Mouse (Mus musculus) layer of hippocampus, postnatal 14 days (tissue): Measurements from ENCODE around the gene Pigl. TPM values are rescaled to one million over a fixed set of nuclear protein-coding genes. Genes with fewer than 3 reads are reported as not detected.
A peak's percentile ranks its signal among the peaks of the same experiment; 100 is the strongest.
"Not testable (repeated sequence)": the region's sequence is repeated elsewhere in the genome, so short reads cannot be mapped to it uniquely, and the experiment has no call there.

Experiments
- DNase-seq, 2 experiments: peaks; one replicate each; pipeline ENCODE4 v3.0.0; 2021 to 2022; ENCODE audit warnings: low spot score in 2 of 2, mixed read lengths in 1 of 2
- long read RNA-seq, 2 experiments: library from polyadenylated mRNA; stranded (forward); transcript quantifications; one replicate each; pipeline ENCODE4 v2.0.0; 2021
- total RNA-seq, 2 experiments: library from RNA; stranded (reverse); gene quantifications; 2 replicates each; pipeline ENCODE4 v1.2.3; 2021

The Pigl gene
- 1 to 10 TPM; 6.6 to 7.1 TPM for total RNA-seq
- long read RNA-seq, experiment 1, partial matches to known transcripts = 0 of 10 reads
- long read RNA-seq, experiment 1, other reads (novel, unspliced or antisense) = 8 of 10 reads
- long read RNA-seq, experiment 2, partial matches to known transcripts = 0 of 3 reads
- long read RNA-seq, experiment 2, other reads (novel, unspliced or antisense) = 3 of 3 reads

GRCm38 (mm10) chr11:62458276-62458724, at the start of gene Pigl, which contains the start of gene Ncor1:
Gene Pigl, plus strand, starts transcription at chr11:62458460.
Gene Ncor1, minus strand, starts transcription at chr11:62458541.
- peak; percentile 88 to 93 for DNase-seq

- DNase-seq = peak in 1 of 2 experiments; percentile 29
Observed at GRCm38 (mm10) chr11:62408848-62409247, 49.4 kb upstream of the Pigl start.

- DNase-seq = no peak
Observed at GRCm38 (mm10) chr11:62409611-62410010, 48.6 kb upstream of the Pigl start.

- DNase-seq = no peak
Observed at GRCm38 (mm10) chr11:62415026-62415425, 43.2 kb upstream of the Pigl start.

GRCm38 (mm10) chr11:62424525-62424924, 33.7 kb upstream of the Pigl start:
- no peak for DNase-seq

GRCm38 (mm10) chr11:62426266-62426665, 32.0 kb upstream of the Pigl start:
- DNase-seq = no peak

GRCm38 (mm10) chr11:62427105-62427504, 31.2 kb upstream of the Pigl start:
- no peak for DNase-seq

- DNase-seq = no peak
Observed at GRCm38 (mm10) chr11:62432211-62432610, 26.0 kb upstream of the Pigl start.

GRCm38 (mm10) chr11:62440670-62441315, 17.5 kb upstream of the Pigl start:
- no peak for DNase-seq

- no peak for DNase-seq
Observed at GRCm38 (mm10) chr11:62445799-62446198, 12.5 kb upstream of the Pigl start.

- no peak for DNase-seq
Observed at GRCm38 (mm10) chr11:62448971-62449370, 9.3 kb upstream of the Pigl start.

- DNase-seq = no peak
Observed at GRCm38 (mm10) chr11:62455193-62455592, 3.1 kb upstream of the Pigl start.

GRCm38 (mm10) chr11:62456021-62456482, 2.2 kb upstream of the Pigl start:
- DNase-seq = no peak

- DNase-seq = peak; percentile 21 to 48
Observed at GRCm38 (mm10) chr11:62456483-62457172, 1.6 kb upstream of the Pigl start.

- peak; percentile 82 to 90 for DNase-seq
Observed at GRCm38 (mm10) chr11:62457241-62457890, 894 bp upstream of the Pigl start.

GRCm38 (mm10) chr11:62457891-62458270, 379 bp upstream of the Pigl start:
- peak in 1 of 2 experiments; percentile 18 for DNase-seq

GRCm38 (mm10) chr11:62458780-62459179, 520 bp downstream of the Pigl start:
- no peak for DNase-seq

- DNase-seq = not testable (repeated sequence)
Observed at GRCm38 (mm10) chr11:62462529-62462928, 4.3 kb downstream of the Pigl start.

GRCm38 (mm10) chr11:62463225-62463915, 5.1 kb downstream of the Pigl start:
- DNase-seq = no peak

- DNase-seq = no peak
Observed at GRCm38 (mm10) chr11:62464696-62465095, 6.4 kb downstream of the Pigl start.

GRCm38 (mm10) chr11:62465849-62466248, 7.6 kb downstream of the Pigl start:
- no peak for DNase-seq
